Mouse (Mus musculus): Measurements from ENCODE around the gene Zc2hc1b.

Gene Zc2hc1b

GRCm38 (mm10) chr10:13171461-13171860, 6.4 kb downstream of the Zc2hc1b start:
- DNase-seq (ENCODE audit: low read depth), result no peak

- DNase-seq (ENCODE audit: low read depth), result no peak
These were observed 6.9 kb downstream of the Zc2hc1b start for GRCm38 (mm10) chr10:13170739-13171448.

DNA sequence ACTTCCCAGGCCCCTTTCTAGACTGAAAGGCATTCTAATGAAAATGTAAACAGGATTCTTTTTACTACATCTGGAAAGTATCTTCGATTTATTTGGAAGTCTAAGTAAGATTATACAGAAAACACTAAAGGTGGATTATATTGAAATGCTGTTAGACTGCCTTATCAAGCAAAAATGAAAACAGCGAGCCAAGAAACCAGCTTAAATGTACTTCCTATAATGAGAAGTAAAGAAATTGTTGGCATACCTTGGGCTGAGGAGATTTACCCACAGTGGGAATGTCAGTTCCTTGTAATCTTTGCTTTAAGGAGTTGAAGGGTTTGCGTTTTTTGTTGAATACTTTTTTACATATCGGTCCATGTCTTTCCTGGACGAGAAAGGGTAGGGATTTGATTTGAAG, 9.4 kb downstream of the Zc2hc1b start:
- no peak for DNase-seq (ENCODE audit: low read depth)

GRCm38 (mm10) chr10:13162031-13162430, 15.8 kb downstream of the Zc2hc1b start:
- no peak for DNase-seq (ENCODE audit: low read depth)

- DNase-seq (ENCODE audit: low read depth), result no peak
These were observed 16.9 kb downstream of the Zc2hc1b start for GRCm38 (mm10) chr10:13160913-13161312.

- DNase-seq (ENCODE audit: low read depth), result no peak
These were observed 22.4 kb downstream of the Zc2hc1b start for GRCm38 (mm10) chr10:13155377-13155776.

DNA sequence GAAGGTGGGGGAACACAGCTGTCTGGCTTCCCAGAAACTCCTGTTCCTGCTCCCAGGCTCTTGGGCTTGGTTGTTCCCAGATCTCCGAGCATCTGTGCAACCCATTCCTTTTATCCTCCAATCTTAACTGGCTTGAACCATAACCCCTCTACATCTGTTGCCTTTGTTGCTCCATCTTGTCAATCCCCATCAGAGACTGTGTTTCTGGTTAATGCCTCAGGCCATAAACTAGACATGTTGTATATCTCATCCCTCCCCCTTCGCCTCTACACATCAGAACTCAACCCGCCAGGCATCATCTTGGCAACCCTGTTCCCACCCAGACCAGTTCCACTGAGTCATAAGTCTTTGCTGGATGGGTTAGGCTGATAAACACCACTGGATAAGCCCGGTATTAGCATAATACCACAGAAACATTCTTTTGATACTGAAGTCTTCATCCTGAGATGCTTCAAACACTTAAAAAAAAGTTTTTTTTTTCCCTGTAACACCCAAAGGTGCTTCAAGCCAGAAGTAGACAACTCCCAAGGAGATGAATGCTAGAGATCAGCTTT, 24.9 kb downstream of the Zc2hc1b start:
- no peak for DNase-seq (ENCODE audit: low read depth)

DNA sequence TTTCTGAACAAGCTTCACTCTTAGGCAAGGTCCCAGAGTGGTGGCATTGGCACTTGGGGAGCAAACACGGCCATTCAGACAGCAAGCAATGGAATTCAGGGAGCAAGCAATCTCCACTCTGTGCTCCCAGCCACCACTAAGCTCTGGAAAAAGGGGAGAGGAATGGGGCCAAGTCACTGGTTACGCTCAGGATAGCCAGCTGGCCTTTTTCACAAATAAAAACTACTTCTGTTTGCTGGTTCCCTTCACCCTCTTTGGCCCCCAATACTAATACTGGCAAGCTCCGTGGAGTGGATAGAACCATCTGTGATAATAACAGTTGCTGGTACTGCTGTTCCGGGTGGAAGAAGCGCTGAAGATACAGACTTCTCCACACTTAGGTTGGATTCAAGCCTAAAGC, 26.5 kb downstream of the Zc2hc1b start:
- no peak for DNase-seq (ENCODE audit: low read depth)

DNA sequence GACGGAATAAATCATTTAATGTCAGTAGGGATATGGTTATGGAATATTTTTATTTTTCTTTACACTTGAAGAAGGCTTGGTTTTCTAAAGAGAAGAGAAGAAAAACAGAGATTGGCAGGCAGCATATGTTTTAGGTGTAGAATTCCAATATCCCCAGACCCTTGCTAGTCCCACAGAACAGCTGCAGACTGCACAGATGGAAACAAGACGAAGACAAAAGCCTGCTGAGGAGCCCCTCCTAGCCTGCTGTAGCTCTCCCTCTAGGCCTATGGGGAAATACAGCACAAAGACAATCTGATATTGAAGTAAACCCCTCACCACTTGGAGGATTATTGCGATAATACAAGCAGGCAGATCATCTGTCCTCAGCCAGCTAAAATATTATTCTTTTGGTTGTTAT, 27.4 kb downstream of the Zc2hc1b start:
- DNase-seq (ENCODE audit: low read depth), result no peak

- no peak for DNase-seq (ENCODE audit: low read depth)
These were observed 37.4 kb downstream of the Zc2hc1b start for GRCm38 (mm10) chr10:13140434-13140833.

DNA sequence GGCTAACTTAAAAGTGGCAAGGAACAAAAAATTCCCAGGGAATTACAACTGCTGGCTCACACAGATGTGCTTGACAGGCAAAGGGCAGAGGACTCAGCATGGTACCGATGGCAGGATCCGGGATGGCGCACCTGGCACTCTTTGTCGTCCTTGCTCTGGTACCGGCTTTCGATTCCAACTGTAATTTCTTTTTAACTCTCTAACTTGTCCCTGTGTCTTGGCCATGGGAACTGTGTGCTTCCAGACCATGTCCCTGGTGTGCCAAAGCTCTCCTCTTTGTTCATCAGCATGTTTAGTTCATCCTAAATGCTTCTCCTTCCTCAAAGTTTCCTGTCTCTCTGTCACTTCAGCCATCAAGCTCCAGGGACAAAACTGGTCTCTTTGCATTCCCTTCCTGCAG, 39.9 kb downstream of the Zc2hc1b start:
- DNase-seq (ENCODE audit: low read depth), result no peak

GRCm38 (mm10) chr10:13135751-13136150, 42.1 kb downstream of the Zc2hc1b start:
- no peak for DNase-seq (ENCODE audit: low read depth)

- DNase-seq (ENCODE audit: low read depth), result no peak
These were observed 42.5 kb downstream of the Zc2hc1b start for GRCm38 (mm10) chr10:13135276-13135675.

DNA sequence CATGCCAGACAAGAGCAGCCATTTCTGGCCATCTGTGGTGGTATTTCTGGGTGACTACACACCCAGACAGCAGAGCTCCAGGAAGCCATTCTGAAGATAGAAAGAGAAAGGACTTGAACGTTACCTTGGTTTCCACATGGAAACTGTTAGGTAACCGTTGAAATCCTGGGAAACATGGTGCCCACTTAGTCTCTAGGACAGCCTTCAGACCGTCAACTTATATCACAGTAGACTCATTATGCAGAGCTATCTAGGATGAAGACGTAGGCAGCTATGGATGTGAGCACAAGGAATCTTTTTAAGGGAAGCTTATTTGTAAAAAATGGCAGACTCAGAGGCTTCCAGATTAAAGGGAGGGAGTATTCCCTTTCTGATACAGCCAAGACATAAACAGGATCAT, 44.0 kb downstream of the Zc2hc1b start:
- no peak for DNase-seq (ENCODE audit: low read depth)

GRCm38 (mm10) chr10:13127946-13128345, 49.9 kb downstream of the Zc2hc1b start:
- DNase-seq (ENCODE audit: low read depth), result no peak

- peak; percentile 28 for DNase-seq (ENCODE audit: low read depth)
These were observed 50.5 kb downstream of the Zc2hc1b start for GRCm38 (mm10) chr10:13127335-13127734.

GRCm38 (mm10) chr10:13125811-13126210, 52.0 kb downstream of the Zc2hc1b start:
- no peak for DNase-seq (ENCODE audit: low read depth)

GRCm38 (mm10) chr10:13119300-13119699, 58.5 kb downstream of the Zc2hc1b start:
- DNase-seq (ENCODE audit: low read depth), result no peak

DNA sequence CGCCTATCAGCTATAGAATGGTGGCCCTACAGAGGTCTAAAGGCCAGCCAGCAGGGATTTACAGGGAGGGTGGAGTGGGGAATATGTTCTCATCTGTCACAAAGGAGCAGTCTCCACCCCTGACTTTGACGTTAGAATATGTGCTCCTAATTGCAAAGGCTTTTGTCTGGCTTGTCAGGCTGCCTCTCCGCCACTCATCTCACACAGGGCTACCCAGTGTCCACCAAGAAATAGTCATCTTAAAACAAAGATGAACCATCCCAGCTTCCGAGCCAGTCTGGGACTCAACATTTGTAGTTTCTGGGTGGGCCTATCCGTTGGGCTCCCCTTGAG, 59.1 kb downstream of the Zc2hc1b start:
- DNase-seq (ENCODE audit: low read depth), result no peak

DNA sequence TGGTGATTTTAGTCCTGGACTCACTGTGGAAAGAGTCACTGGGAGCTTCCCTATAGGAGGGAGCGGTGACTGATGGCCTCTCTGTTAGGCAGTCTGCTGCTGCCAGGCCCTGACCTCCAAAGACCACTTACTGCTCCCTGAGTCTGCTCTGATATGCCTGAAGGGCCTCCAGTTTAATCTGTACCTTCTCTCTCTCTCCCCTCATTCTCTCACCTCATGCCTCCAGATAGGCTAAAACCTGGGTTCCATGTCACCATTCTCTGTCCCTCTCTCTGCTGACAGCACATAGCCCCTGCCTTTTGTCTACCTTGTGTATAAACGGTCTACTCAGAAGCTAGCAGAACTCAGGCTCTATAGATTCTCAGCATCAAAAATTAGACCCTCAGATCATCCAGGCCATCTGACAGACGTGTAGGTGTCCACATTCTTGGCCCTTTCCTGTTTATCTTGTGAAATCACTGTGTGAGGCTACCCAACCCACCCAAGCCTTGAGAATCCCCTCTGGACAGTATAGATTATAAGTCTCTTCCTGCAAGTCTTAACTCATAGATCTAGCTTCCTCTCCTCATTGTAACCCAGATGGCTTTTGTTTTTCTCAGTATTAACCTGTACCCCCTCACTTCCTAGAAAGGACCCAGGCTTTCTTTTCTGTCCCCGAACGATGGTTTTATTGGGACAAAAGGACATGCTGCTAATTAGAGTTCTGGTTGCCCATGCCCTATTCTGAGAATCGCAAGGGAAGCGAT, 59.6 kb downstream of the Zc2hc1b start:
- no peak for DNase-seq (ENCODE audit: low read depth)

DNA sequence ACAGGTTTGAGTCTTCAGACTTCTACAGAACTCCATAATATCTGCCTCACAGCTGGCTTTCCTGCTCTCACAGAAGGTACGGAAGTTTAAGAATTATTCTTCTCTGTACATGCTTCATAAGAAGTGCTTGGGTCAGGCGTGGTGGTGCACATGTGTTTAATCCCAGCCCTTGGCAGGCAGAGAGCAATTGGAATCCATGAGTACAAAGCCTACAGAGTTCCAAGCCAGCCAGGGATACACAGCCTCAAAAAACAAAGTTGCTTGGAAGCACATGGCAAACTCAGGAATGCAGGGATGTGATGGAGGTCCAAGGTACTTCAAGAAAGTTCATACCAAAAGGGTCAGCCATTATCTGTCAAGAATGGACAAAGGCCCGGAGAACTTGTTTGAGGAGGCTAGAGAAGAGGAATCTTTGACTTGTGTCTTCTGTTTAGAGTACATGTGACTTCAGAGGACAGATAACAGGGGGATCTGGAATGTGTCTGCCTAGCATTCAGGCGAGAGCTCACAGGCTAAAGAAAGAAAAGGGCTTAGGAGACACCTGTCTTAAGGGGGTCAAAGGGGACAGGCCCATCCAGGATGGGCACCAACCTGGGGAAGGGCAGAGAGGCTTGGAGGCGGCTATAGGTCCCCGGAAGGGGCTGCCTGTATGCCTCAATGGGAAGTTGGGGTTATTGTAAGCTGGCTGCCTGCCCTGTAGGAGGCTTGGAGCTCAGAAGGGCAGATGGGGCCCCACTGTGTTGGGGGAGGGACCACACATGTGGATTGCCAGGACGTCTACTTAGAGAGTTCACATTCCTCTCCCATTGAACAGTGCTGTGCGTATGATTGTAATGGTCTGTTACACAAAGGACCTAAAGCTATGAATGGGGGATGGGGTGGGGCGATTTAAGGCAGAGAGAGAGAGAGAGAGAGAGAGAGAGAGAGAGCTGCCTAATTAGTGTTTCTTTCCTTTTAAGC, 60.8 kb downstream of the Zc2hc1b start:
- DNase-seq (ENCODE audit: low read depth), result no peak

DNA sequence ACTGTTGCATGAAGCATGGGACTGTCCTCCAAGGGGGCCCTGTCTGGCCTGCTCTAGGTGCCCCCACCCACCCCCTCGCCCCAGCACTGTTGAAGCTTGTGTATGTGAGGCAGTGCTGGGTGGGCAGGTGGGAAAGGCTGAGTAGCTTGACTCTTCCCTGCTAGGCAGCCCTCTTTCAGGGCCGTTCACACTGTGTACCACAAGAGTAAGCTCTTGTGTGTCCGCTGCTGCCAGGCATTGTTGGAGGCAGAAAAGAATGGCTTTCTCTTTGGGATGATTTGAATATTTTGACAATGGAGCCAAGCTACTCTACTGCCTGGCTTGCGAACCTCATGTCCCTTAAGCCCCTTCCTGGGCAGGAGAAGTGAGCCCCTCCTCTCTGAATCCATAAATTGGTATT, 62.8 kb downstream of the Zc2hc1b start:
- DNase-seq (ENCODE audit: low read depth), result no peak
